Mouse (Mus musculus): ENCODE measurements around the gene Tmpo.

DNA sequence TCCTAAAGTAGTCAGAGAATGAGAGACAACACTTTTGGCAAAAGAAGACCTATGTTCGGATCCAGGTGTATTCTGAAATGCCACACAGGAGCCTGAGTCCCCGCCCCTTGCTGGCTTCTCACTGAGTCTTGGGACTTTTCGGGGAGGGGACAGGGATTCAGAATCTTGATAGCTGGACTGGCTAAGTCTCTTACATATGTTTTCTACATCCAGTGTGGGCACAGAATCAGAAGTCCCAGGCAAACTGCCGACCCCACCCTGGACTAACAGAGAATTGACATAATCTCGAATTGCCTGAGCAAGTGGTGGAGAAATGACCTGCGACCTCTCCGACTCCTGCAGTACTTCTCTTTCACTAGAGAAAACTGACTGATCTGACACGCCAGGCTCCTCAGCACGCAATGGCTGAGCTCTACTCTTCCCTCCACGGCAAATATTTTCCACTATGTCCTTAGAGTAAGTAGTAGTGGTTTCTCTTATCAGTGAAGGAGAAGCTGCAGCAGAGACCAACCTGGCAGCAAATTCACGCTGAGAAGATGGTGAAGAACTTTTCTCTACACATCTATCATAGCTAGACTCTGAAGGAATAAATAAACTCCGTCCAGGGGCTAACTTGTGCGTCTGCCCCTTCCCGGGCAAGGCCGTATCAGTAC is 18.5 kb downstream of the Tmpo start:
- TF ChIP-seq CTCF (IDR thresholded peaks at IDR 0.05; ENCODE audit: borderline replicate concordance, insufficient read depth, low read depth, low read length) (no peak), POLR2A (IDR thresholded peaks at IDR 0.05; ENCODE audit: borderline replicate concordance, insufficient read depth, low read length) (no peak)

Measured in cerebellum, adult 2 months (tissue).